In genomic region chr4:100300171-100300570, GRCm38 (mm10) we compare ENCODE assay signal across 26 mouse cellular contexts.
"Had no signal": no experiment of that assay in that cellular context is flagged by ENCODE, and none has a peak within 500 bp of the region (broad histone marks: within the 10 kb centered on the region; RNA-seq: fewer than 3 reads in every experiment).

No protein-coding gene starts in this region.

- H3K36me3 ChIP-seq: heart, embryonic 13.5 days; heart, embryonic 15.5 days; hindbrain, embryonic 10.5 days; hindbrain, embryonic 12.5 days; limb, embryonic 10.5 days; limb, embryonic 12.5 days; liver, embryonic 13.5 days; liver, embryonic 15.5 days had no signal

- H3K9me3 ChIP-seq: heart, embryonic 13.5 days; heart, embryonic 15.5 days; hindbrain, embryonic 10.5 days; hindbrain, embryonic 12.5 days; limb, embryonic 10.5 days; limb, embryonic 12.5 days; liver, embryonic 13.5 days; liver, embryonic 15.5 days had no signal

- H3K4me2 ChIP-seq: heart, embryonic 11.5 days; heart, embryonic 13.5 days; heart, embryonic 15.5 days; hindbrain, embryonic 12.5 days; hindbrain, embryonic 14.5 days; limb, embryonic 12.5 days; liver, embryonic 13.5 days; liver, embryonic 15.5 days had no signal

- DNase-seq: gastrocnemius, adult 2 months; gastrocnemius, postnatal 10 days; gastrocnemius, postnatal 25 days; heart, adult 2 months; heart, postnatal 4 days; kidney, adult 18-20 months; kidney, adult 8-10 months; kidney, postnatal 10 days; kidney, postnatal 25 days; kidney, postnatal 4 days; liver; liver, embryonic 13.5 days had no signal

- H3K27ac ChIP-seq: gastrocnemius, adult 2 months; heart, adult 2 months; heart, embryonic 13.5 days; heart, embryonic 15.5 days; hindbrain, embryonic 10.5 days; hindbrain, embryonic 12.5 days; hindbrain, embryonic 14.5 days; layer of hippocampus, adult 2 months; left cerebral cortex, adult 2 months; limb, embryonic 10.5 days; limb, embryonic 12.5 days; liver, embryonic 13.5 days; liver, embryonic 15.5 days had no signal

- H3K27me3 ChIP-seq: heart, embryonic 15.5 days; hindbrain, embryonic 12.5 days; liver, embryonic 13.5 days; liver, embryonic 15.5 days had no signal

- ATAC-seq: hindbrain, embryonic 16.5 days; inflammation-experienced regulatory T-cells, adult 6 months; intestine, embryonic 16.5 days had no signal

- H3K4me1 ChIP-seq: hindbrain, embryonic 12.5 days; liver, embryonic 13.5 days; liver, embryonic 15.5 days had no signal

- H3K9ac ChIP-seq: heart, embryonic 13.5 days; heart, embryonic 15.5 days; hindbrain, embryonic 12.5 days; hindbrain, embryonic 14.5 days; limb, embryonic 12.5 days; liver, embryonic 13.5 days; liver, embryonic 15.5 days had no signal

- H3K4me3 ChIP-seq: gastrocnemius, adult 2 months; heart, adult 2 months; heart, embryonic 13.5 days; heart, embryonic 15.5 days; hindbrain, embryonic 10.5 days; hindbrain, embryonic 12.5 days; layer of hippocampus, adult 2 months; left cerebral cortex, adult 2 months; limb, embryonic 10.5 days; limb, embryonic 12.5 days; liver, embryonic 13.5 days; liver, embryonic 15.5 days had no signal
